ENCODE assay signal across 15 mouse cellular contexts in the genomic region with DNA sequence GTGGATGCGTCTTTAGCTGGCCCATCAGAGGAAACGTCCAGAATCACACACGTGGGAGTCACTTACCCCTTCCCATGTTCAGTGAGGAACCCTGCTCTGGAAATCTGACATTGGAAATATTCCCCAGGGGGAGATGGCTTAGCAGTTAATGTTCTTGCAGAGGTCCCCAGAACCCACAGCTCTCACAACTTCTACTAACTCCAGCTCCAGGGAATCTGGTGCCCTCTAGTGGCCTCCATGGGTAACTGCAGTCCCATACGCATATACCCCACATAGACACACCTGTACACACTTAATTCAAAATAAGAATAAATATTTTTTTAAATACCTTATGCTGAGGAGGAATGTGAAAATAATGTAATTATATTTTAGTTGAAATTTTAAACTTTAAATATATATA. TPM values are rescaled to one million over a fixed set of nuclear protein-coding genes. Genes with fewer than 3 reads are reported as not detected.
DNase-seq lines count a peak whose midpoint lies in the region; ATAC-seq and TF ChIP-seq lines count a peak whose summit lies in the region.
"Had no signal": no experiment of that assay in that cellular context is flagged by ENCODE, and none has a peak within 500 bp of the region (broad histone marks: within the 10 kb centered on the region; RNA-seq: fewer than 3 reads in every experiment).

No protein-coding gene starts in this region.

- TF ChIP-seq EP300 in MEL (IDR thresholded peaks at IDR 0.05; ENCODE audit: low read depth in 1 of 2, low read length in 2 of 2) = no peak

- TF ChIP-seq CTCF in kidney, adult 2 months (conservative IDR thresholded peaks at IDR 0.05; ENCODE audit: insufficient read depth, insufficient read length, low read depth, low read length) = 0 out of 2 replicates have a peak, but pooled peaks have one; percentile 15
- peak; percentile 64 for TF ChIP-seq CTCF in midbrain, postnatal 0 days (IDR thresholded peaks at IDR 0.05)
- peak; percentile 65 to 77 (median 71) for TF ChIP-seq CTCF in MEL (IDR thresholded peaks at IDR 0.05 in 2 of 3, conservative IDR thresholded peaks at IDR 0.05 in 1 of 3; ENCODE audit: control insufficient read depth in 1 of 3, insufficient read depth in 1 of 3, low read depth in 2 of 3, low read length in 3 of 3, poor library complexity in 1 of 3, severe bottlenecking in 1 of 3)

- no peaks in the 10 kb centered on the region for H3K27me3 ChIP-seq in kidney, adult 2 months (replicated peaks; ENCODE audit: control insufficient read depth, insufficient read depth, low read length)
- no peaks in the 10 kb centered on the region for H3K27me3 ChIP-seq in midbrain, postnatal 0 days (ENCODE audit: insufficient read depth, low read length)
- no peaks in the 10 kb centered on the region for H3K27me3 ChIP-seq in midbrain, embryonic 14.5 days (ENCODE audit: control insufficient read depth, insufficient read depth, low read length)
- H3K27me3 ChIP-seq in MEL (ENCODE audit: control insufficient read depth in 1 of 2, insufficient read depth in 2 of 2, low read length in 2 of 2) = no peaks in the 10 kb centered on the region
- no peaks in the 10 kb centered on the region for H3K27me3 ChIP-seq in neural tube, embryonic 15.5 days (replicated peaks)
- H3K27me3 ChIP-seq: kidney, embryonic 15.5 days had no signal

- no peak overlapping the region for H3K9ac ChIP-seq in midbrain, postnatal 0 days (replicated peaks; ENCODE audit: low read length, poor library complexity, severe bottlenecking)
- H3K9ac ChIP-seq in midbrain, embryonic 14.5 days (replicated peaks; ENCODE audit: low read length) = no peak overlapping the region
- H3K9ac ChIP-seq in MEL (ENCODE audit: control insufficient read depth, low read depth, low read length, poor library complexity, severe bottlenecking) = no peak overlapping the region
- H3K9ac ChIP-seq in neural tube, embryonic 15.5 days (replicated peaks) = no peak overlapping the region
- H3K9ac ChIP-seq: kidney, embryonic 15.5 days; midbrain, embryonic 12.5 days had no signal

- no peaks in the 10 kb centered on the region for H3K4me1 ChIP-seq in kidney, adult 2 months (ENCODE audit: control insufficient read depth, insufficient read depth, low read length)
- no peaks in the 10 kb centered on the region for H3K4me1 ChIP-seq in midbrain, postnatal 0 days (ENCODE audit: insufficient read depth, low read length)
- no peaks in the 10 kb centered on the region for H3K4me1 ChIP-seq in midbrain, embryonic 14.5 days (ENCODE audit: control insufficient read depth, insufficient read depth, low read length)
- H3K4me1 ChIP-seq in MEL (ENCODE audit: control insufficient read depth in 1 of 2, insufficient read depth in 2 of 2, low read length in 2 of 2) = no peaks in the 10 kb centered on the region; a peak in 1 of 4 replicates
- peaks cover 3% of the 10 kb centered on the region; the same call in 1 of the 2 replicates for H3K4me1 ChIP-seq in neural tube, embryonic 15.5 days
- H3K4me1 ChIP-seq: midbrain, embryonic 12.5 days had no signal

- TF ChIP-seq RAD21 in MEL (IDR thresholded peaks at IDR 0.05; ENCODE audit: low read depth, low read length) = peak; percentile 53

- no peak for ATAC-seq in midbrain, postnatal 0 days (ENCODE audit: low FRiP score)
- no peak for ATAC-seq in midbrain, embryonic 14.5 days (ENCODE audit: low FRiP score, low TSS enrichment)
- ATAC-seq in megakaryocyte progenitor cell, adult 5-6 weeks (replicated peaks; ENCODE audit: poor library complexity) = 0 out of 2 replicates have a peak, but pooled peaks have one; percentile 45
- no peak for ATAC-seq in neural tube, embryonic 15.5 days (ENCODE audit: low FRiP score)
- ATAC-seq: hindbrain, embryonic 16.5 days had no signal

- H3K79me2 ChIP-seq in MEL (ENCODE audit: control insufficient read depth, insufficient read depth, low read length, poor library complexity) = no peaks in the 10 kb centered on the region; the same call in 1 of the 2 replicates

- H3K4me2 ChIP-seq in midbrain, postnatal 0 days (ENCODE audit: low read depth, low read length, poor library complexity, severe bottlenecking) = no peak overlapping the region
- no peak overlapping the region for H3K4me2 ChIP-seq in midbrain, embryonic 14.5 days (ENCODE audit: low read length)
- no peak overlapping the region for H3K4me2 ChIP-seq in neural tube, embryonic 15.5 days
- H3K4me2 ChIP-seq: kidney, embryonic 15.5 days; midbrain, embryonic 12.5 days had no signal

- TF ChIP-seq POLR2A in kidney, adult 2 months (IDR thresholded peaks at IDR 0.05; ENCODE audit: low read depth, low read length) = no peak
- no peak for TF ChIP-seq POLR2A in MEL (IDR thresholded peaks at IDR 0.05; ENCODE audit: control insufficient read depth in 1 of 2, insufficient read depth in 1 of 2, low read depth in 1 of 2, low read length in 2 of 2, poor library complexity in 1 of 2)

- H3K27ac ChIP-seq in kidney, adult 2 months (ENCODE audit: insufficient read depth, low read depth, low read length) = no peak overlapping the region
- no peak overlapping the region for H3K27ac ChIP-seq in midbrain, postnatal 0 days (ENCODE audit: low read depth, low read length)
- no peak overlapping the region for H3K27ac ChIP-seq in midbrain, embryonic 14.5 days (replicated peaks; ENCODE audit: low read depth, low read length)
- H3K27ac ChIP-seq in MEL (ENCODE audit: control insufficient read depth, low read depth, low read length) = no peak overlapping the region
- no peak overlapping the region for H3K27ac ChIP-seq in neural tube, embryonic 15.5 days (replicated peaks)
- H3K27ac ChIP-seq: kidney, embryonic 15.5 days; midbrain, embryonic 12.5 days had no signal

- H3K36me3 ChIP-seq in kidney, adult 2 months (ENCODE audit: control insufficient read depth, insufficient read depth, low read length) = no peaks in the 10 kb centered on the region
- H3K36me3 ChIP-seq in midbrain, postnatal 0 days (ENCODE audit: insufficient read depth, low read length) = no peaks in the 10 kb centered on the region
- H3K36me3 ChIP-seq in midbrain, embryonic 14.5 days (ENCODE audit: control insufficient read depth, insufficient read depth, low read length) = no peaks in the 10 kb centered on the region
- no peaks in the 10 kb centered on the region for H3K36me3 ChIP-seq in MEL (ENCODE audit: control insufficient read depth in 1 of 2, insufficient read depth in 2 of 2, low read length in 2 of 2)
- no peaks in the 10 kb centered on the region for H3K36me3 ChIP-seq in neural tube, embryonic 15.5 days
- H3K36me3 ChIP-seq: midbrain, embryonic 12.5 days had no signal

- H3K4me3 ChIP-seq in kidney, adult 2 months (ENCODE audit: insufficient read depth, low read depth, low read length) = no peak overlapping the region
- no peak overlapping the region for H3K4me3 ChIP-seq in midbrain, postnatal 0 days (ENCODE audit: low read depth, low read length)
- no peak overlapping the region for H3K4me3 ChIP-seq in midbrain, embryonic 14.5 days (replicated peaks; ENCODE audit: low read depth, low read length)
- H3K4me3 ChIP-seq in MEL (ENCODE audit: control insufficient read depth in 1 of 2, insufficient read depth in 1 of 2, low read depth in 2 of 2, low read length in 2 of 2) = no peak overlapping the region
- no peak overlapping the region for H3K4me3 ChIP-seq in neural tube, embryonic 15.5 days (replicated peaks)
- H3K4me3 ChIP-seq: kidney, embryonic 15.5 days; midbrain, embryonic 12.5 days had no signal

- H3K9me3 ChIP-seq in midbrain, postnatal 0 days (ENCODE audit: low read length) = no peaks in the 10 kb centered on the region
- H3K9me3 ChIP-seq in midbrain, embryonic 14.5 days (ENCODE audit: control insufficient read depth, low read length) = no peaks in the 10 kb centered on the region
- H3K9me3 ChIP-seq in MEL (replicated peaks; ENCODE audit: insufficient read depth, low read length) = no peaks in the 10 kb centered on the region
- no peaks in the 10 kb centered on the region for H3K9me3 ChIP-seq in neural tube, embryonic 15.5 days (replicated peaks)

- DNase-seq in kidney, adult 2 months = no peak
- no peak for DNase-seq in kidney, postnatal 14 days
- DNase-seq in midbrain, postnatal 0 days (ENCODE audit: low spot score) = no peak
- DNase-seq in midbrain, embryonic 14.5 days = no peak
- peak; percentile 36 for DNase-seq in MEL (ENCODE audit: low read depth, low spot score)
- DNase-seq in retina, embryonic 14.5 days (ENCODE audit: low spot score) = no peak
- DNase-seq: cerebellum, postnatal 14 days; heart, adult 11 months; lung, postnatal 14 days; thymus, postnatal 36 days had no signal

- 93% methylated on average over 4 of the region's 4 CpGs for WGBS in kidney, adult 2 months
- WGBS in midbrain, postnatal 0 days = 96% methylated on average over 4 of the region's 4 CpGs
- WGBS in midbrain, embryonic 14.5 days = 95% methylated on average over 4 of the region's 4 CpGs
- 92% methylated on average over 4 of the region's 4 CpGs for WGBS in neural tube, embryonic 15.5 days

TF ChIP-seq in MEL, 35 proteins besides CTCF, POLR2A, EP300 and RAD21:
- TF ChIP-seq MYC (IDR thresholded peaks at IDR 0.05; ENCODE audit: low read depth, low read length) (no peak), TCF12 (IDR thresholded peaks at IDR 0.05; ENCODE audit: low read depth, low read length) (no peak), ZMIZ1 (IDR thresholded peaks at IDR 0.05; ENCODE audit: low read depth, low read length) (no peak), USF2 (IDR thresholded peaks at IDR 0.05; ENCODE audit: borderline replicate concordance in 1 of 2, insufficient read depth in 1 of 2, low read depth in 1 of 2, low read length in 2 of 2) (no peak), KAT2A (conservative IDR thresholded peaks at IDR 0.05; ENCODE audit: low read depth, low read length) (no peak), ZKSCAN1 (IDR thresholded peaks at IDR 0.05; ENCODE audit: low read depth, low read length) (no peak), SMC3 (IDR thresholded peaks at IDR 0.05; ENCODE audit: low read depth, low read length) (peak; percentile 64), MEF2A (IDR thresholded peaks at IDR 0.05; ENCODE audit: extremely low read depth, insufficient replicate concordance, low read depth, low read length, poor library complexity, severe bottlenecking) (no peak), SIN3A (IDR thresholded peaks at IDR 0.05; ENCODE audit: low read length) (no peak), ZC3H11A (IDR thresholded peaks at IDR 0.05; ENCODE audit: low read depth, low read length) (peak; percentile 36; the same call in 1 of the 2 replicates)

RNA-seq across cellular contexts. Expression of a gene that starts 23.6 kb away (rescaled TPM):
- 2.6 and 4.0 TPM in 2 replicates for polyA plus RNA-seq in kidney, adult 2 months (2012; rRNA removed)
- total RNA-seq in midbrain, postnatal 0 days (2014; rRNA removed) = 26.3 and 26.9 TPM in 2 replicates
- polyA plus RNA-seq in midbrain, postnatal 0 days (2015; fragmentation: Nextera tagmentation; extraction: Ambion mirVana) = 15.5 and 17.6 TPM in 2 replicates
- 34.6 and 40.0 TPM in 2 replicates for polyA plus RNA-seq in midbrain, embryonic 14.5 days (2014; fragmentation: Nextera tagmentation; extraction: Ambion mirVana)
- 15.0 and 16.7 TPM in 2 replicates for total RNA-seq in MEL (2012; rRNA removed)
- polyA plus RNA-seq in MEL (2012; ENCODE audit: insufficient read depth in 1 of 2, insufficient read length in 2 of 2, low read depth in 1 of 2, low replicate concordance in 2 of 2, missing spikeins in 1 of 2) = 10 to 100 TPM; 19.9 to 23.9 TPM
- 60.8 and 67.9 TPM in 2 replicates for total RNA-seq in megakaryocyte progenitor cell, adult 5-6 weeks (2015)
- 52.8 and 58.4 TPM in 2 replicates for total RNA-seq in megakaryocyte progenitor cell, adult 5-6 weeks (2017)
- polyA plus RNA-seq in neural tube, embryonic 15.5 days (2015; fragmentation: Nextera tagmentation; extraction: Ambion mirVana) = 15.0 and 23.6 TPM in 2 replicates

Comparison
In these comparisons a context has a peak if more than half of its experiments do, and no peak if none do; other contexts are left out.
1. CTCF ChIP-seq: peak in every context shown above with its lines; median percentile 71 in MEL; 64 in midbrain, postnatal 0 days; 15 in kidney, adult 2 months.